Mouse (Mus musculus) olfactory bulb, adult 2 months (tissue): ENCODE results near the gene Plxna3. TPM values are rescaled to one million over a fixed set of nuclear protein-coding genes. Genes with fewer than 3 reads are reported as not detected.
"Not testable (repeated sequence)": the region's sequence is repeated elsewhere in the genome, so short reads cannot be mapped to it uniquely, and the experiment has no call there.

Experiments used
- H3K27ac ChIP-seq: fragments of 200-500 bp; 2 replicates; pipeline ENCODE4 v1.5.1; 2012; ENCODE audit warnings: low read depth, low read length; ENCODE audit not compliant: insufficient read depth
- H3K4me1 ChIP-seq: fragments of 200-500 bp; 2 replicates; pipeline ENCODE4 v1.6.1; 2012; ENCODE audit warnings: low read length; ENCODE audit not compliant: control insufficient read depth, insufficient read depth
- H3K4me3 ChIP-seq: fragments of 200-500 bp; 2 replicates; pipeline ENCODE4 v1.5.1; 2012; ENCODE audit warnings: mild to moderate bottlenecking, low read depth, low read length, moderate library complexity; ENCODE audit not compliant: insufficient read depth
- CTCF ChIP-seq: fragments of 200-500 bp; IDR thresholded peaks from 2 replicates; pipeline ENCODE4 v1.5.1; 2012; ENCODE audit warnings: low read depth, mild to moderate bottlenecking, low read length, moderate library complexity; ENCODE audit not compliant: insufficient read depth
- POLR2A ChIP-seq: fragments of 200-500 bp; IDR thresholded peaks from 2 replicates; pipeline ENCODE4 v1.6.1; 2012; ENCODE audit warnings: mild to moderate bottlenecking, low read depth, low read length, moderate library complexity; ENCODE audit not compliant: insufficient read depth
- WGBS: fragments of 180-500 bp; shearing (Covaris S2); methylation state at CpG from one replicate; pipeline ENCODE4 v1.1.7; 2018; 5-methylcytosine and 5-hydroxymethylcytosine counted together
- polyA plus RNA-seq: library from polyadenylated mRNA; stranded (reverse); fragments of >200 nt; gene quantifications from 2 replicates; pipeline ENCODE4 v1.2.4, GENCODE M21; 2012; ENCODE audit warnings: low replicate concordance; ENCODE audit not compliant: missing spikeins, insufficient read depth, insufficient read length

Plxna3 gene
- polyA plus RNA-seq, 1 experiment: not detected

- TF ChIP-seq POLR2A (no peak), CTCF (no peak)
- Histone ChIP-seq H3K4me3 (no peak overlapping the region), H3K4me1 (no peaks in the 10 kb centered on the region), H3K27ac (no peak overlapping the region)
- WGBS: 80% methylated on average over 3 of the region's 3 CpGs
Measured at GRCm38 (mm10) chrX:74299721-74300120, 29.1 kb upstream of the Plxna3 start.

GRCm38 (mm10) chrX:74304867-74305700, 23.8 kb upstream of the Plxna3 start, which contains the start of gene Gdi1:
Gene Gdi1 (plus strand): TSS chrX:74304998.
- Histone ChIP-seq H3K4me1 (peaks cover 5% of the 10 kb centered on the region; the same call in 1 of the 2 replicates), H3K27ac (peak within 1 kb of the TSS; percentile 100), H3K4me3 (peak within 1 kb of the TSS; percentile 85)
- TF ChIP-seq CTCF (no peak), POLR2A (peak; percentile 81)
- 18% methylated on average over 37 of the region's 41 CpGs for WGBS

- TF ChIP-seq POLR2A: peak; percentile 53; the same call in 1 of the 2 replicates
- TF ChIP-seq CTCF: no peak
- peaks cover 7% of the 10 kb centered on the region; the same call in 1 of the 2 replicates for H3K4me1 ChIP-seq
- peak within 1 kb of the TSS; percentile 92 for H3K4me3 ChIP-seq
- peak within 1 kb of the TSS; percentile 92 for H3K27ac ChIP-seq
- WGBS: 22% methylated on average over 59 of the region's 59 CpGs
Measured at GRCm38 (mm10) chrX:74312540-74313464, 16.1 kb upstream of the Plxna3 start, which contains the start of gene Fam50a. Gene Fam50a (plus strand): TSS chrX:74313033.

GRCm38 (mm10) chrX:74329215-74329671, 377 bp downstream of the Plxna3 start:
- peaks cover 22% of the 10 kb centered on the region for H3K4me1 ChIP-seq
- peak overlapping the region; percentile 59 for H3K4me3 ChIP-seq
- no peak for TF ChIP-seq CTCF
- no peak for TF ChIP-seq POLR2A
- 27% methylated on average over 10 of the region's 10 CpGs for WGBS
- 0 out of 2 replicates have a peak overlapping the region, but pooled peaks have one; percentile 10 for H3K27ac ChIP-seq

GRCm38 (mm10) chrX:74330166-74330930, 1.5 kb downstream of the Plxna3 start:
- TF ChIP-seq CTCF (no peak), POLR2A (no peak)
- Histone ChIP-seq H3K4me1 (peaks cover 22% of the 10 kb centered on the region), H3K27ac (no peak overlapping the region), H3K4me3 (peak overlapping the region; percentile 59; the same call in 1 of the 2 replicates)
- 37% methylated on average over 2 of the region's 2 CpGs for WGBS

GRCm38 (mm10) chrX:74352645-74353466, 24.0 kb downstream of the Plxna3 start:
- Histone ChIP-seq H3K4me1 (no peaks in the 10 kb centered on the region), H3K4me3 (peak overlapping the region; percentile 58), H3K27ac (peak overlapping the region; percentile 73)
- WGBS: 23% methylated on average over 13 of the region's 13 CpGs
- no peak for TF ChIP-seq CTCF
- TF ChIP-seq POLR2A: no peak

GRCm38 (mm10) chrX:74353467-74353770, 24.6 kb downstream of the Plxna3 start, which contains the start of gene Lage3:
Gene Lage3 (minus strand): TSS chrX:74353618.
- H3K4me1 ChIP-seq: no peaks in the 10 kb centered on the region
- H3K27ac ChIP-seq: peak within 1 kb of the TSS; percentile 73
- peak; percentile 41; the same call in 1 of the 2 replicates for TF ChIP-seq POLR2A
- TF ChIP-seq CTCF: no peak
- H3K4me3 ChIP-seq: peak within 1 kb of the TSS; percentile 58
- WGBS: 24% methylated on average over 16 of the region's 22 CpGs

- not testable (repeated sequence) for H3K4me3 ChIP-seq, H3K27ac ChIP-seq, H3K4me1 ChIP-seq
- WGBS: 90% methylated on average over 3 of the region's 3 CpGs
Measured at GRCm38 (mm10) chrX:74357069-74357468, 28.2 kb downstream of the Plxna3 start.
